Mouse (Mus musculus) colon, adult 2 months (tissue): ENCODE data around the gene Krtap20-2. TPM values are rescaled to one million over a fixed set of nuclear protein-coding genes. Genes with fewer than 3 reads are reported as not detected.

Source experiments
- polyA plus RNA-seq: library from polyadenylated mRNA; depleted of rRNA; stranded (reverse); fragments of >200 nt; gene quantifications from 2 replicates; pipeline ENCODE4 v1.2.3, GENCODE M21; 2012; rRNA removed

Gene Krtap20-2
- polyA plus RNA-seq = not detected in 2 replicates

DNA sequence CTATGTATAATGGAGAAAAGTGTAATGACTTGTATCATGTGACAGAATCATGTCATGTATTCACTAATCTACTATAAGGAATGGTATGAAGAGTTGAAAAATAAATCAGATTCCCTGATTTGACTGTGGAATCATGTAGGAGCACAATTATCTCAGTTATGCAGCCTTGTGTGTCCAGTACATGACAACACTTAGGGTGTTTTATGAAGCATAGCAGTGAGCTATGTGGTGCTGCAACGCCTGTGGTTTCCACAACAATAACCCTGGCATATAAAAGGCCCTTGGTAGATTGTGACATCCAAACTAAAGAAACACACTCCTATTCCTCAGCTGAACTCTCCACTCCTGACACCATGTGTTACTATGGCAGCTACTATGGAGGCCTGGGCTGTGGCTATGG, at the start of gene Krtap20-2:
Gene Krtap20-2 (plus strand): TSS at position 301 of the 400 bp plus-strand sequence.

DNA sequence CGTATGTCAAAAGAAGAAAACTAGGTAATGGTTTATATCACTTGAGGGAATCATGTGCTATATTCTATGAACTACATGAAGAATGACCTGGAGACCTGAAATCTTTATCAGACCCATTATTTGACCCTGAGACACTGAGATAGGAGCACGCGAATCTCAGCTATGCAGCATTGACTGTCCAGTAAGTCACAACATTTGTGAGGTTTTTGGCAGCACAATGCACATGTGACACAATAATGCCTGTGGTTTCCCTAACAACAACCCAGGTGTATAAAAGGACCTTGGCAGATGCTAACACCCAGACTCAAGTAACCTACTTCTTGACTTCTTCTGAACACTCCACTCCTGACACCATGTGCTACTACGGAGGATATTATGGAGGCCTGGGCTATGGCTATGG, 48.0 kb upstream of the Krtap20-2 start, which contains the start of gene Gm9789:
Gene Gm9789 (plus strand): TSS at position 301 of the 400 bp plus-strand sequence.

DNA sequence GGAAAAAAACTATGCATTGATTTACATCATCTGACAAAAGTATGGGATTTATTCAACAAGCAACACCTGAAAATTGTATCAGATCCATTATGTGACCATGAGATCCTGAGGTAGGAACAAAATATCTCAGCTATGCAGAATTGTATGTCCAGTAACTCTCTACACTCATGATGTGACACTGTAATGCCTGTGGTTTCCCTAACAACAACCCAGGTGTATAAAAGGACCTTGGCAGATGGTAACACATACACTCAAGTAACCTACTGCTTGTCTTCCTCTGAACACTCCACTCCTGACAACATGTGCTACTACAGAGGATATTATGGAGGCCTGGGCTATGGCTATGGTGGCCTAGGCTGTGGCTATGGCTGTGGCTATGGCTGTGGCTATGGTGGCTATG, 36.5 kb upstream of the Krtap20-2 start, which contains the start of gene Gm7735:
Gene Gm7735 (plus strand): TSS at position 301 of the 400 bp plus-strand sequence.

DNA sequence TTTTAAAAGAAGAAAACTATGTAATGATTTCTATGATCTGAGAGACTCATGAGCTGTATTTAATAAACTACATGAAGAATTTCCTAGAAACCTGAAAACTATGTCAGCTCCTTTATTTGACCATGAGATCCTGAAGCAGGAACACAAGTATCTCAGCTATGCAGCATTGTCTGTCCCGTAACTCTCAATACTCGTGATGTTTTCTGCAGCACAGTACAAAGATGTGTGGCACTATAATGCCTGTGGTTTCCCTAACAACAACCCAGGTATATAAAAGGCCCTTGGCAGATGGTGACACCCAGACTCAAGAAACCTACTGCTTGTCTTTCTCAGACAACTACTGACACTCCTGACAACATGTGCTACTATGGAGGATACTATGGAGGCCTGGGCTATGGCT, 31.2 kb upstream of the Krtap20-2 start, which contains the start of gene 1110057P08Rik:
Gene 1110057P08Rik (plus strand): TSS at position 301 of the 400 bp plus-strand sequence.

Other genes with a start within 250 kb of the Krtap20-2 start
- not detected in 2 replicates for gene Krtap16-3, start 243.0 kb upstream of the Krtap20-2 start, polyA plus RNA-seq
- not detected in 2 replicates for gene Krtap22-2, start 195.1 kb upstream of the Krtap20-2 start, polyA plus RNA-seq
- not detected in 2 replicates for gene Gm10229, start 190.6 kb upstream of the Krtap20-2 start, polyA plus RNA-seq
- not detected in 2 replicates for gene Krtap6-1, start 174.2 kb upstream of the Krtap20-2 start, polyA plus RNA-seq
- not detected in 2 replicates for gene Gm10228, start 164.4 kb upstream of the Krtap20-2 start, polyA plus RNA-seq
- not detected in 2 replicates for gene Krtap6-5, start 158.0 kb upstream of the Krtap20-2 start, polyA plus RNA-seq
- not detected in 2 replicates for gene 1110025L11Rik, start 141.9 kb upstream of the Krtap20-2 start, polyA plus RNA-seq
- gene Krtap6-3, start 121.8 kb upstream of the Krtap20-2 start, polyA plus RNA-seq = not detected in 2 replicates
- not detected in 2 replicates for gene Gm6358, start 65.0 kb upstream of the Krtap20-2 start, polyA plus RNA-seq
- not detected in 2 replicates for gene Gm10061, start 54.8 kb upstream of the Krtap20-2 start, polyA plus RNA-seq
- gene Gm9789, start 47.9 kb upstream of the Krtap20-2 start, polyA plus RNA-seq = not detected in 2 replicates
- gene Gm7735, start 36.4 kb upstream of the Krtap20-2 start, polyA plus RNA-seq = not detected in 2 replicates
- gene 1110057P08Rik, start 31.1 kb upstream of the Krtap20-2 start, polyA plus RNA-seq = not detected in 2 replicates
- not detected in 2 replicates for gene Krtap21-1, start 198.0 kb downstream of the Krtap20-2 start, polyA plus RNA-seq
- gene Krtap6-2, start 214.2 kb downstream of the Krtap20-2 start, polyA plus RNA-seq = not detected in 2 replicates